Mouse (Mus musculus) layer of hippocampus, postnatal 10 days (tissue): ENCODE results near the gene Smpd1. TPM values are rescaled to one million over a fixed set of nuclear protein-coding genes. Genes with fewer than 3 reads are reported as not detected.
A peak's percentile ranks its signal among the peaks of the same experiment; 100 is the strongest.

Experiments
- DNase-seq, 2 experiments: peaks; one replicate each; pipeline ENCODE4 v3.0.0; 2021; ENCODE audit warnings: low spot score in 2 of 2
- long read RNA-seq: library from polyadenylated mRNA; stranded (forward); transcript quantifications from one replicate; pipeline ENCODE4 v2.0.0, GENCODE M21; 2023
- total RNA-seq, 2 experiments: library from RNA; stranded (reverse); gene quantifications; 2 replicates each; pipeline ENCODE4 v1.2.3; 2021

The Smpd1 gene
- total RNA-seq = 10 to 100 TPM; 87.0 to 89.8 TPM
- long read RNA-seq, transcript Smpd1-201 (6 exons, 2,412 nt) = major isoform, 120 of 132 reads
- long read RNA-seq, partial matches to known transcripts = 9 of 132 reads
- long read RNA-seq, other reads (novel, unspliced or antisense) = 3 of 132 reads

- peak; percentile 81 to 89 for DNase-seq
These were observed at the start of gene Smpd1 for GRCm38 (mm10) chr7:105554212-105554942. Gene Smpd1 (plus strand): TSS chr7:105554360.

- no peak for DNase-seq
These were observed 46.9 kb upstream of the Smpd1 start for GRCm38 (mm10) chr7:105507257-105507656.

- no peak for DNase-seq
These were observed 44.0 kb upstream of the Smpd1 start for GRCm38 (mm10) chr7:105510143-105510542.

- DNase-seq = no peak
These were observed 40.3 kb upstream of the Smpd1 start for GRCm38 (mm10) chr7:105513845-105514291.

- no peak for DNase-seq
These were observed 39.6 kb upstream of the Smpd1 start for GRCm38 (mm10) chr7:105514561-105514960.

- DNase-seq = peak; percentile 58 to 65
These were observed 39.0 kb upstream of the Smpd1 start for GRCm38 (mm10) chr7:105515178-105515577.

GRCm38 (mm10) chr7:105516669-105517360, 37.3 kb upstream of the Smpd1 start:
- DNase-seq = no peak

- no peak for DNase-seq
These were observed 34.8 kb upstream of the Smpd1 start for GRCm38 (mm10) chr7:105519336-105519735.

GRCm38 (mm10) chr7:105519771-105520170, 34.4 kb upstream of the Smpd1 start:
- DNase-seq = no peak

GRCm38 (mm10) chr7:105520201-105520600, 34.0 kb upstream of the Smpd1 start:
- no peak for DNase-seq

GRCm38 (mm10) chr7:105524222-105524621, 29.9 kb upstream of the Smpd1 start:
- DNase-seq = no peak

- DNase-seq = peak; percentile 32 to 60
These were observed 26.7 kb upstream of the Smpd1 start for GRCm38 (mm10) chr7:105527306-105527937.

GRCm38 (mm10) chr7:105528094-105528493, 26.1 kb upstream of the Smpd1 start:
- DNase-seq = no peak

GRCm38 (mm10) chr7:105534162-105534561, 20.0 kb upstream of the Smpd1 start:
- no peak for DNase-seq

GRCm38 (mm10) chr7:105545986-105546385, 8.2 kb upstream of the Smpd1 start:
- DNase-seq = no peak

- DNase-seq = no peak
These were observed 6.2 kb upstream of the Smpd1 start for GRCm38 (mm10) chr7:105547970-105548369.

GRCm38 (mm10) chr7:105549035-105549434, 5.1 kb upstream of the Smpd1 start:
- DNase-seq = peak; percentile 41 to 57

GRCm38 (mm10) chr7:105553456-105554211, 526 bp upstream of the Smpd1 start:
- peak in 1 of 2 experiments; percentile 36 for DNase-seq

- no peak for DNase-seq
These were observed 1.4 kb downstream of the Smpd1 start for GRCm38 (mm10) chr7:105555571-105555970.

GRCm38 (mm10) chr7:105556406-105556805, 2.2 kb downstream of the Smpd1 start:
- DNase-seq = no peak

- peak in 1 of 2 experiments; percentile 37 for DNase-seq
These were observed 3.5 kb downstream of the Smpd1 start for GRCm38 (mm10) chr7:105557671-105558070.
